Comparison of ENCODE assay signal across 8 mouse cellular contexts in genomic region chr5:30638041-30638440, GRCm38 (mm10). TPM values are rescaled to one million over a fixed set of nuclear protein-coding genes. Genes with fewer than 3 reads are reported as not detected.
DNase-seq lines count a peak whose midpoint lies in the region; ATAC-seq and TF ChIP-seq lines count a peak whose summit lies in the region.

No protein-coding gene starts in this region.

- 3% methylated on average over 6 of the region's 6 CpGs for WGBS in embryonic facial prominence, embryonic 14.5 days
- WGBS in heart, postnatal 0 days, result 4% methylated on average over 6 of the region's 6 CpGs
- WGBS in lung, adult 2 months, result 2% methylated on average over 6 of the region's 6 CpGs
- 7% methylated on average over 6 of the region's 6 CpGs for WGBS in olfactory bulb, adult 2 months

- no peaks in the 10 kb centered on the region for H3K9me3 ChIP-seq in embryonic facial prominence, embryonic 14.5 days (ENCODE audit: control insufficient read depth, low read length)
- H3K9me3 ChIP-seq in heart, postnatal 0 days (replicated peaks; ENCODE audit: control insufficient read depth, low read length), result no peaks in the 10 kb centered on the region

- H3K4me2 ChIP-seq in embryonic facial prominence, embryonic 14.5 days (ENCODE audit: low read depth, low read length), result no peak overlapping the region
- H3K4me2 ChIP-seq in heart, postnatal 0 days (ENCODE audit: low read depth, low read length), result no peak overlapping the region

- DNase-seq in adrenal gland, postnatal 10 days, result peak; percentile 88
- DNase-seq in embryonic facial prominence, embryonic 14.5 days (ENCODE audit: low spot score), result peak; percentile 81
- DNase-seq in heart, postnatal 0 days (ENCODE audit: low spot score), result peak; percentile 81
- peak; percentile 87 to 90 for DNase-seq in kidney, postnatal 4 days
- DNase-seq in lung, adult 2 months, result peak; percentile 71
- DNase-seq in testis, postnatal 10 days (ENCODE audit: low spot score), result peak; percentile 88

- H3K27ac ChIP-seq in embryonic facial prominence, embryonic 14.5 days (replicated peaks; ENCODE audit: low read depth, low read length), result no peak overlapping the region
- H3K27ac ChIP-seq in heart, postnatal 0 days (ENCODE audit: low read depth), result no peak overlapping the region
- no peak overlapping the region for H3K27ac ChIP-seq in olfactory bulb, adult 2 months (ENCODE audit: insufficient read depth, low read depth, low read length)

- no peaks in the 10 kb centered on the region for H3K79me2 ChIP-seq in C2C12 (ENCODE audit: control insufficient read depth, insufficient read depth)

- H3ac ChIP-seq in C2C12 (ENCODE audit: control insufficient read depth, insufficient read length, low read depth), result no peak overlapping the region

- H3K79me3 ChIP-seq in C2C12 (ENCODE audit: low read depth), result no peaks in the 10 kb centered on the region

- ATAC-seq in embryonic facial prominence, embryonic 14.5 days (ENCODE audit: low read depth), result peak; percentile 62; the same call in 1 of the 2 replicates
- ATAC-seq in heart, postnatal 0 days (ENCODE audit: insufficient read depth, low read depth), result peak; percentile 86

- H3K4me3 ChIP-seq in C2C12 (ENCODE audit: insufficient read depth, poor library complexity, severe bottlenecking), result no peak overlapping the region
- no peak overlapping the region for H3K4me3 ChIP-seq in embryonic facial prominence, embryonic 14.5 days (ENCODE audit: low read depth, low read length)
- no peak overlapping the region for H3K4me3 ChIP-seq in heart, postnatal 0 days (ENCODE audit: low read depth, low read length)
- H3K4me3 ChIP-seq in lung, adult 2 months (replicated peaks; ENCODE audit: extremely low read depth, low read depth, low read length), result no peak overlapping the region
- no peak overlapping the region for H3K4me3 ChIP-seq in olfactory bulb, adult 2 months (ENCODE audit: insufficient read depth, low read depth, low read length)

- TF ChIP-seq POLR2A in lung, adult 2 months (IDR thresholded peaks at IDR 0.05; ENCODE audit: borderline replicate concordance, extremely low read depth, low read depth, low read length), result no peak
- TF ChIP-seq POLR2A in olfactory bulb, adult 2 months (IDR thresholded peaks at IDR 0.05; ENCODE audit: insufficient read depth, low read depth, low read length), result no peak

- peaks cover 14% of the 10 kb centered on the region for H3K27me3 ChIP-seq in C2C12 (ENCODE audit: control insufficient read depth, insufficient read depth, insufficient read length)
- H3K27me3 ChIP-seq in embryonic facial prominence, embryonic 14.5 days (replicated peaks; ENCODE audit: control insufficient read depth, insufficient read depth, low read length), result no peaks in the 10 kb centered on the region
- no peaks in the 10 kb centered on the region for H3K27me3 ChIP-seq in heart, postnatal 0 days (ENCODE audit: control insufficient read depth, insufficient read depth, low read length)

- H3K4me1 ChIP-seq in embryonic facial prominence, embryonic 14.5 days (ENCODE audit: control insufficient read depth, insufficient read depth, low read length), result no peaks in the 10 kb centered on the region
- H3K4me1 ChIP-seq in heart, postnatal 0 days (ENCODE audit: control insufficient read depth, insufficient read depth), result peaks cover 2% of the 10 kb centered on the region; the same call in 1 of the 2 replicates
- H3K4me1 ChIP-seq in lung, adult 2 months (ENCODE audit: control insufficient read depth, insufficient read depth, low read length), result no peaks in the 10 kb centered on the region
- H3K4me1 ChIP-seq in olfactory bulb, adult 2 months (ENCODE audit: control insufficient read depth, insufficient read depth, low read length), result no peaks in the 10 kb centered on the region

- H3K9ac ChIP-seq in embryonic facial prominence, embryonic 14.5 days (ENCODE audit: low read depth, low read length), result no peak overlapping the region
- H3K9ac ChIP-seq in heart, postnatal 0 days (replicated peaks; ENCODE audit: low read depth, low read length), result no peak overlapping the region

- TF ChIP-seq EP300 in heart, postnatal 0 days (IDR thresholded peaks at IDR 0.05; ENCODE audit: low read depth), result no peak

- no peaks in the 10 kb centered on the region for H3K36me3 ChIP-seq in C2C12 (ENCODE audit: control insufficient read depth, insufficient read depth)
- H3K36me3 ChIP-seq in embryonic facial prominence, embryonic 14.5 days (ENCODE audit: control insufficient read depth, insufficient read depth, low read length), result no peaks in the 10 kb centered on the region
- no peaks in the 10 kb centered on the region for H3K36me3 ChIP-seq in heart, postnatal 0 days (replicated peaks; ENCODE audit: control insufficient read depth, insufficient read depth, low read length)

- peak; percentile 84 for TF ChIP-seq CTCF in C2C12 (IDR thresholded peaks at IDR 0.05; ENCODE audit: control insufficient read depth, insufficient read depth, insufficient read length)
- peak; percentile 97 for TF ChIP-seq CTCF in heart, postnatal 0 days (IDR thresholded peaks at IDR 0.05; ENCODE audit: low read depth)
- peak; percentile 70 for TF ChIP-seq CTCF in lung, adult 2 months (IDR thresholded peaks at IDR 0.05; ENCODE audit: insufficient read depth, low read length)
- peak; percentile 72 for TF ChIP-seq CTCF in olfactory bulb, adult 2 months (IDR thresholded peaks at IDR 0.05; ENCODE audit: insufficient read depth, low read depth, low read length)

TF ChIP-seq in C2C12, 6 proteins besides CTCF, POLR2A, EP300 and RAD21:
- TF ChIP-seq MYOG (IDR thresholded peaks at IDR 0.05; ENCODE audit: control insufficient read depth, extremely low read depth, insufficient read length) (no peak), MYOD1 (IDR thresholded peaks at IDR 0.05; ENCODE audit: control insufficient read depth, insufficient read length, low read depth) (no peak), USF1 (IDR thresholded peaks at IDR 0.05; ENCODE audit: low read depth) (no peak), FOSL1 (IDR thresholded peaks at IDR 0.05; ENCODE audit: insufficient read depth, low read length, poor library complexity, severe bottlenecking) (no peak), MAX (IDR thresholded peaks at IDR 0.05) (no peak), CEBPB (IDR thresholded peaks at IDR 0.05; ENCODE audit: low read depth) (no peak)

RNA-seq across cellular contexts. Expression of gene Slc35f6, which starts 9.7 kb away (rescaled TPM):
- polyA plus RNA-seq in C2C12 (2012; fragmentation: generic; extraction: Trizol), result 24.9 TPM
- total RNA-seq in adrenal gland, postnatal 10 days (2021), result 10 to 100 TPM; 30.4 to 34.6 TPM
- polyA plus RNA-seq in embryonic facial prominence, embryonic 14.5 days (2014; fragmentation: Nextera tagmentation; extraction: Ambion mirVana), result 26.5 and 33.1 TPM in 2 replicates
- total RNA-seq in heart, postnatal 0 days (2014; rRNA removed; ENCODE audit: low replicate concordance), result 61.3 and 86.8 TPM in 2 replicates
- 30.5 and 31.7 TPM in 2 replicates for polyA plus RNA-seq in heart, postnatal 0 days (2015; fragmentation: Nextera tagmentation; extraction: Ambion mirVana)
- polyA plus RNA-seq in lung, adult 2 months (2012; rRNA removed), result 82.9 and 97.2 TPM in 2 replicates
- polyA plus RNA-seq in olfactory bulb, adult 2 months (2012; ENCODE audit: insufficient read depth, insufficient read length, low replicate concordance, missing spikeins), result not detected in 2 replicates

RNA-seq across cellular contexts. Expression of gene Cenpa, which starts 28.5 kb away (rescaled TPM):
- polyA plus RNA-seq in C2C12 (2012; fragmentation: generic; extraction: Trizol), result 185 TPM
- 10 to 100 TPM; 38.0 to 54.0 TPM for total RNA-seq in adrenal gland, postnatal 10 days (2021)
- polyA plus RNA-seq in embryonic facial prominence, embryonic 14.5 days (2014; fragmentation: Nextera tagmentation; extraction: Ambion mirVana), result 209 and 251 TPM in 2 replicates
- 87.9 and 158 TPM in 2 replicates for total RNA-seq in heart, postnatal 0 days (2014; rRNA removed; ENCODE audit: low replicate concordance)
- 128 and 158 TPM in 2 replicates for polyA plus RNA-seq in heart, postnatal 0 days (2015; fragmentation: Nextera tagmentation; extraction: Ambion mirVana)
- 12.2 and 13.8 TPM in 2 replicates for polyA plus RNA-seq in lung, adult 2 months (2012; rRNA removed)
- 423 TPM in 1 of 2 replicates, not detected in the other for polyA plus RNA-seq in olfactory bulb, adult 2 months (2012; ENCODE audit: insufficient read depth, insufficient read length, low replicate concordance, missing spikeins)

RNA-seq across cellular contexts. Expression of gene Kcnk3, which starts 50.1 kb away (rescaled TPM):
- polyA plus RNA-seq in C2C12 (2012; fragmentation: generic; extraction: Trizol), result not detected
- total RNA-seq in adrenal gland, postnatal 10 days (2021), result 100 to 1,000 TPM; 549 to 558 TPM
- 2.0 and 2.9 TPM in 2 replicates for polyA plus RNA-seq in embryonic facial prominence, embryonic 14.5 days (2014; fragmentation: Nextera tagmentation; extraction: Ambion mirVana)
- total RNA-seq in heart, postnatal 0 days (2014; rRNA removed; ENCODE audit: low replicate concordance), result 55.5 and 70.0 TPM in 2 replicates
- 36.4 and 45.3 TPM in 2 replicates for polyA plus RNA-seq in heart, postnatal 0 days (2015; fragmentation: Nextera tagmentation; extraction: Ambion mirVana)
- polyA plus RNA-seq in lung, adult 2 months (2012; rRNA removed), result 85.5 and 98.7 TPM in 2 replicates
- not detected in 2 replicates for polyA plus RNA-seq in olfactory bulb, adult 2 months (2012; ENCODE audit: insufficient read depth, insufficient read length, low replicate concordance, missing spikeins)
